ENCODE assay signal across 25 mouse cellular contexts in the genomic region with DNA sequence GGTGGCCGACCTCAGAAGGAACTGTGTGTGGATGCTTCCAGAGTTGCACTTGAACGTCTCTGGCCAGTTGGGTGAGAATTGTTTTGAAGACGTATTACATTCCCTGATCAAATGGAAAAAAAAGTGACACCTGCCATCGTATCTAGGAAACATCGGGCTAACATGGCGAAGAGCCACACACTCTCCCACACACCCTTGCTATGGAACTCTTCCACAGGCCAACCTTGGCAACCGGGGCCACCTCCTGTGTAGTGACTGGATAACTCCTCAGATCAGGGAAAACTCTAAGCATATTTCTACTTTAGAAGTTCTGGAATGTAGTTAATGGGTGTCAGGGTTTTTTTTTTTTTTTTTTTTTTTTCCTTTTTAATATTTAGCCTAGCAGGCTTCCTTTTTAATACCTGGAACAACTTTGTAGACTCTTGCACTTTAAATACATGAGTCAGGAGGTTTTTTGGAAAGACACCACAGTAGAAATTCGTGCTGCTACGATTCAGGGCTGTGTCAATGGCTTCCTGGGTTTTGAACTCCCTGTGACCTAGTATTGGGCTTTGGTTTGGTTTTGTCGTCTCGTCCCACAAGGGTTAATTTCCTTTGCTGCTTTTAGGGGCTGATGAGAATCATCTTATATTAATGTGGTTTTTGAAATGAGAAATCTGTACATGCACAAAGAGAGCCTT.
DNase-seq lines count a peak whose midpoint lies in the region; ATAC-seq and TF ChIP-seq lines count a peak whose summit lies in the region.
"Had no signal": no experiment of that assay in that cellular context is flagged by ENCODE, and none has a peak within 500 bp of the region (broad histone marks: within the 10 kb centered on the region; RNA-seq: fewer than 3 reads in every experiment).

No protein-coding gene starts in this region.

- no peak; the same call in 1 of the 2 replicates for ATAC-seq in kidney, postnatal 0 days (replicated peaks; ENCODE audit: low FRiP score, low read depth)
- ATAC-seq: forebrain, embryonic 16.5 days; hindbrain, postnatal 0 days; intestine, embryonic 16.5 days; liver, postnatal 0 days; lung, postnatal 0 days; midbrain, embryonic 15.5 days had no signal

- no peaks in the 10 kb centered on the region for H3K36me3 ChIP-seq in kidney, postnatal 0 days (ENCODE audit: insufficient read depth, low read length)
- H3K36me3 ChIP-seq: embryonic facial prominence, embryonic 10.5 days; heart, embryonic 13.5 days; limb, embryonic 10.5 days; midbrain, embryonic 15.5 days; neural tube, embryonic 12.5 days had no signal

- no peak overlapping the region for H3K9ac ChIP-seq in kidney, postnatal 0 days (ENCODE audit: low read depth, low read length)
- H3K9ac ChIP-seq: heart, embryonic 13.5 days; liver, postnatal 0 days; midbrain, embryonic 15.5 days; neural tube, embryonic 12.5 days had no signal

- H3K9me3 ChIP-seq in kidney, postnatal 0 days (replicated peaks; ENCODE audit: low read length), result no peaks in the 10 kb centered on the region
- H3K9me3 ChIP-seq: embryonic facial prominence, embryonic 10.5 days; heart, embryonic 13.5 days; limb, embryonic 10.5 days; midbrain, embryonic 15.5 days; neural tube, embryonic 12.5 days had no signal

- H3K4me3 ChIP-seq in layer of hippocampus, adult 2 months, result no peak overlapping the region
- H3K4me3 ChIP-seq in kidney, postnatal 0 days (replicated peaks; ENCODE audit: low read depth, low read length), result no peak overlapping the region
- H3K4me3 ChIP-seq: embryonic facial prominence, embryonic 10.5 days; heart, adult 2 months; heart, embryonic 13.5 days; left cerebral cortex, adult 2 months; limb, embryonic 10.5 days; midbrain, embryonic 15.5 days; neural tube, embryonic 12.5 days had no signal

- H3K4me1 ChIP-seq in kidney, postnatal 0 days (replicated peaks; ENCODE audit: insufficient read depth, low read length), result no peaks in the 10 kb centered on the region
- H3K4me1 ChIP-seq: midbrain, embryonic 15.5 days; neural tube, embryonic 12.5 days had no signal

- no peak overlapping the region for H3K4me2 ChIP-seq in kidney, postnatal 0 days (ENCODE audit: low read length)
- H3K4me2 ChIP-seq: heart, embryonic 13.5 days; liver, embryonic 11.5 days; midbrain, embryonic 15.5 days; neural tube, embryonic 12.5 days had no signal

- H3K27me3 ChIP-seq in kidney, postnatal 0 days (ENCODE audit: insufficient read depth, low read length), result no peaks in the 10 kb centered on the region
- H3K27me3 ChIP-seq: heart, embryonic 13.5 days; midbrain, embryonic 15.5 days; neural tube, embryonic 12.5 days had no signal

- peak; percentile 39 to 45 for DNase-seq in cerebellum, postnatal 14 days
- no peak for DNase-seq in cerebellum, adult 8-10 months
- DNase-seq in layer of hippocampus, adult 9-11 months, result peak; percentile 5
- no peak for DNase-seq in layer of hippocampus, adult 2 months (ENCODE audit: low spot score in 2 of 2)
- peak; percentile 10 for DNase-seq in kidney, postnatal 0 days (ENCODE audit: low spot score)
- peak; percentile 22 for DNase-seq in skeletal muscle tissue, adult 2 months (ENCODE audit: low read depth, low spot score)
- DNase-seq in c-Kit-positive CD71-positive TER-119-positive erythroid progenitor cells, embryonic 14.5 days (ENCODE audit: low spot score), result no peak
- DNase-seq in left cerebral cortex, adult 18-20 months (ENCODE audit: low spot score in 2 of 2), result no peak
- DNase-seq: cerebellum, adult 9-10 months; heart, adult 2 months; heart, postnatal 14 days; liver, postnatal 0 days; right cerebral cortex, postnatal 14 days had no signal

- 75% methylated on average over 11 of the region's 11 CpGs for WGBS in kidney, postnatal 0 days

- TF ChIP-seq CTCF in layer of hippocampus, adult 2 months (conservative IDR thresholded peaks at IDR 0.05), result no peak
- TF ChIP-seq CTCF in kidney, postnatal 0 days (IDR thresholded peaks at IDR 0.05; ENCODE audit: low read depth), result no peak

- H3K27ac ChIP-seq in layer of hippocampus, adult 2 months, result no peak overlapping the region
- H3K27ac ChIP-seq in kidney, postnatal 0 days, result no peak overlapping the region
- H3K27ac ChIP-seq: embryonic facial prominence, embryonic 10.5 days; heart, adult 2 months; heart, embryonic 13.5 days; hindbrain, postnatal 0 days; left cerebral cortex, adult 2 months; limb, embryonic 10.5 days; macrophage; midbrain, embryonic 15.5 days; neural tube, embryonic 12.5 days had no signal

Comparison
In these comparisons a context has a peak if more than half of its experiments do, and no peak if none do; other contexts are left out.
1. DNase-seq: peak in cerebellum, postnatal 14 days (2 of 2), layer of hippocampus, adult 9-11 months (single experiment), kidney, postnatal 0 days (single experiment) and skeletal muscle tissue, adult 2 months (single experiment); none in cerebellum, adult 8-10 months (single experiment), layer of hippocampus, adult 2 months (0 of 2), c-Kit-positive CD71-positive TER-119-positive erythroid progenitor cells, embryonic 14.5 days (single experiment) and left cerebral cortex, adult 18-20 months (0 of 2).